Mouse (Mus musculus) 416B (cell line): ENCODE measurements at regions not wholly inside any gene's neighbourhood (a gene's known extent, or its start where the extent isn't known, plus 50 kb on each side); places are given as distances from the start of the nearest gene placed in this dataset.

Experiments used
- DNase-seq: peaks from one replicate; pipeline ENCODE4 v3.0.0; 2011; ENCODE audit warnings: low read depth

DNA sequence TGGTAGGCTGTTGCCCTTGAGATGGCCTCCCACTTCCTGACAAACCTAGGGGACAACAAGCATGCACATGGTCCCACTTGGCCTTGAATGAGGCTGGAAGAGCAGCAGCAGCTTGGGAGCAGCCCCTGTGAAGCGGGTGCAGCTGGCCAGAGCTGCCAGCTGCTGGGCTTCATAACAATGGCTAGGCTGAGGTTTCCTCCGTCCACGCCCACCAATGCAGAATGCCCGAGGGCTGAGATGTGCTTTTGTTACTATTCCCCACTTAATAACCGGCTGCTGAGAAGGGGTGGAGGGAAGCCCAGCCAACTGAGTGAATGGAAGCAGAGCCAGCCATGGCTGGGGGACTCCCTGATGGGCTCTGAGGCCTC is 202.1 kb downstream of the Sox11 start:
- no peak for DNase-seq

DNA sequence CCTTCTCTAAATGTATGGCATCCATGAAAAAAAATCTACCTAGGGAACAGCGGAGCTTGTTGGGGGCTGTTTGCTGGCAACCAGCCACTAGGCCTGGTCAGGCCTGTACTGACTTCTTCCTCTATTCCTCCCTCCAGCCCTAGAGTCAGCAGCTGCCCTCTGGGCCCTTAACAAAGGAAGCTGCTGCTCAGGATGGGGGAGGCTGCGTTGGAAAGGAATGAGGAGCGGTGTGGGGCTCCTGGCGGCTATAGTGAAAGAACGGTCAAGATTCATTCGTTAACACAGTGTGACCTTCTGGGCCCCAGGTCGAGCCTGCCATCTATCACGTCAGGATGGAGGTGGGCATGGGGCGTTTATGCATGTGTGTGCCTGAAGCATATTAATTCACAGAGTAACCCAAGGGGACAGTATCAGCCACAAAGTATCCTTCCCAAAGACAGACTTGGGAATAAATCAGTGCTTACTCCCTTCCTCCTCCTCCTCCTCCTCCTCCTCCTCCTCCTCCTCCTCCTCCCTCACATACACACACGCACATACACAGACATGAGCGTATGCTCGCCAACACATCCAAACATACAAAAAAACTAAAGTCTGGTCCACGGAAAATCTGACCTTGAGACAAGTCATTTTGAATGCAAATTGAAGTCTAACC is 202.6 kb downstream of the Sox11 start:
- no peak for DNase-seq

DNA sequence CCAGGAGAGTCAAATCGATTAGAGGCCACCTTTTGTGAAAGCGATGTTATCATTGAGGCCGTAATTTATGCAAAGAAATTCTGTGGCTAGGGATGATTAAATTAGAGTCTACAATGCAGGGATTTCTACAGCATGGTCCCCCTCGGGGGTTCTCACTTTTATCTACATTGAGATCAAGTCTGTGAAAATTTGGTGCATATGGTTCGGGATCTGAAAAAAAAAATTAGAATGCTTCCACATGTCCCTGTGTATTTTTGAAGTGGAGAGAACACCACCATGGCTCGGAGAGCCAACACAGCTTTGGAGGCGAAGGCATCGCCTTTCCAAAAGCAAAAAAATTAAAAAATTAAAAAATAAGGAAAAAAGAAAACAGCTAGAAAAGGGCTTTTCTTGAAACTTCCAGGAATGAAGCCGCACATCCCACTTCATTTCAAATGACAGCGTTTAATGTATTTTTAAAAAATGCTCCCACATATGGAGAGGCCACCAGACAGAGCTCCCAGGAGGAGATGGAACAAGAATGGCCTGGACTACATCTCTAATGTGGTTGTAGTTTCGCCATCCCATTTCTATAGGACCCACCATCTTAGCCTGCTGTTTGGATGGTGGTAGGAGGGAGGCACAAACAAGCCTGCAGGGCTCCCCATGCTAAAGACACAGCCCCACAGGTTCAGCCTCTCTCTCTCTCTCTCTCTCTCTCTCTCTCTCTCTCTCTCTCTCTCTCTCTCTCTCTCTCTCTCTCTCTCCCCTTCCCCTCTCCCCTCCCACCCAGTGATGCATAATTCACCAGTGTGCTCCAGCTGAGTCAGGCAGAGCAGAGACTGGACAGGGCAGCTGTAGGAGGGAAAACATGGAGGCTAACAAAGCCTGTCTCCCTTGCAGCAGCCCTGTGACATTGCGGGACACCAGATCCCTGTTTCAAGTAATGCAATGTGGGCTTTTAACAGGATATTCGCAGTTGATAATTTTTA is 203.4 kb downstream of the Sox11 start:
- DNase-seq: no peak

DNA sequence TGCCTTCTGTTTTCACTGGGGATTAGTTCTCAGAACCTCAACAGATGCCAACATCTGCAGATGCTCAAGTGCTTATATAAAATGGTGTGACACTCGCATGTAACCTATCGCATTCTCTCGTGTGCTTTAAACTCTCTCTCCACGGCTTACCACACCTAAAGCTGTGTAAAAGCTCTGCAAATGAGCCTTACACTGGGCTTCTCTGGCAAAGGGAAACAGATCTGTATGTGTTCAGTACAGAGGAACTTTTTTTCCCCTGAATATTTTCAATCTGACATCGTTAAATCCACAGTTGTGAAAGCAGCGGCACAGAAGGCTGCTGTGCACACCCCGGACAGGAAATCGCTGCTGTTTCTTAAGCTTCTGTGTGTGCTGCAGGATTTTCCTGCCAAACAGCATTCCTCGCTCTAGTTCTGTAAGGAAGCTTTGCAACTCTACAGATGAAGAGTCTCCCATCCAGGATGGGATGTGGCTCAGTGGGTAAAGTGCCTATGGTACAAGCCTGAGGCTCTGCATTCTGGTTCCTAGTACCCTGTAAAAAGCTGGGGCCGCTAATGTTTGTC is 206.3 kb downstream of the Sox11 start:
- DNase-seq: no peak

DNA sequence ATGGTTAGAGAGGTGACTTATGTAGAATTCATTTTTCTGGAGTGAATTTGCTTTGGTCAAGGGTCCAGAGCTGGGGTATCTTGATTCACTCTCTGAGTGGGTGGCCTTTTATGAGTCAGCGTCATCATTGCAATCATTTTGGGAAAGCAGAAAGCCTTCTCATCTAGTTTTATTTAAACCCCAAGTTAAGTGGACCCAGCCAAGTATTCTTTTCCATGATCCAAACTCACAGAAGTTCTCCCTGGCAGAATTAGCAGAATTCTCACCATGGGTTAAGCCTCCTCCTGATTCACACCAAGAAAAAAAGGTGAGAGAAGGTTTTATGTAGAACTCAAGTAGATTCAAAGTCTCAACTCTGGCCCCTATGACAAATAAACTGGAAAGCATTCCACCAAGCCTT is 211.8 kb downstream of the Sox11 start:
- DNase-seq: no peak

DNA sequence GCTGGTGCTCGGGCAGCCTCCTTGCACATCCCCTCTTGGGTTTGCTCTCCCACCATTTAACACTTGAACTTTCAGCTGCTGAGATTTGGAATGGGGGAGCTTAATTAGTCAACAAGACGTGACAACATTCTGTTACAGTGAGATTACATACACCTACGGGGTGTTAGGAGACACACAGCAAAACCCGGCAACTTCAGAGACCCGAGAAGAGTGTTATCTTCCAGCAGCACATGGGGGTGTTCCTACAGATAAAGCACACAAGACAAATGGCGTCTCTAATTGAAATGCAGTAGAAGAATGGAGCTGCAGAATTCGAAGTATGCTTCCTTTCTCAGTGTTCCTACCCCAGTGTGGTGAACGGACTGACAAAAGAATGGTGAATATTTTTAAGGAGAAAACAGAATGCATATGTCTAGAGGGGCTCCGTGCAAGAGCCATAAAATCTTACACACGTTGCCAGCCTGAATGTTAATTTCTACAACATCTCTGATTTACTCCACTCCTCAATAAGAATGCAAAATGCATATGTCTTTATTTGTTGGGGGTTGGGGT is 215.2 kb downstream of the Sox11 start:
- DNase-seq: no peak

DNA sequence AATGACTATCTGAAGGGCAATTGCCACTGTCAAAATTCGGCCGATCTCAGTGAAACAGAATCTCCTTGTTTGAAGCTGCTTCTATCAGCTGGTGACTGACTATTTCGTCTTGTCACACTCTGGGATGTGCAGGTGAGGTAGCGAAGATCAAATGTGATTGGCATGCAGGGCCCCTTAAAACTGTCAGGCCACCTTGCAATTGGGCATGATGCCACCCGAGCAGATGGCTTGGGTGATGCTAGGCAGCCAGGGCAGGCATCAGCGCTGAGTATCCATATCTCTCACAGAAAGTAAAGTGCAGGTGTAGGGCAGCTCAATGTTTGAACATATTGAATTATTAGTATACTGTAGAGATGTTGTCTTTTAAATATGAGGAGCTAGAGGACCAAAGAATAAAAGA is 223.8 kb downstream of the Sox11 start:
- no peak for DNase-seq

DNA sequence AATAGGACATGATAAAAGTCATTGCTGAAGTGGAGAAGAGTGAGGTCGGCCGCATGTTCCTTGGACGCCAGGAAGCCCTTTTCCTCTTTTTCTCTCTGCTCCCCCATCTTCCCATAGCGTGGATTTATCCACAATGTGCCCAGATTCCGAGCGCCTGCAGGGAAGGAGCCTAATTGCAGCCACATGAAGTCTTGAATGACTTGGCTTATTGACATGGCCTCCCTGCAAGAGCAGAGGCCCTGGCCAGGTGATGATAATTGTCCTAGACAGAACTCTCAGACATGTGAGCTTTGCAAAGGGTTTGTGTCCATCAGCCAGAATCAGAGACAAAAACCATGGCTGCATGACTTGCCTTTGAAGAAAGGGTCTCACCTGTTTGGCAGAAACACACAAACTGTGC is 227.0 kb downstream of the Sox11 start:
- no peak for DNase-seq

DNA sequence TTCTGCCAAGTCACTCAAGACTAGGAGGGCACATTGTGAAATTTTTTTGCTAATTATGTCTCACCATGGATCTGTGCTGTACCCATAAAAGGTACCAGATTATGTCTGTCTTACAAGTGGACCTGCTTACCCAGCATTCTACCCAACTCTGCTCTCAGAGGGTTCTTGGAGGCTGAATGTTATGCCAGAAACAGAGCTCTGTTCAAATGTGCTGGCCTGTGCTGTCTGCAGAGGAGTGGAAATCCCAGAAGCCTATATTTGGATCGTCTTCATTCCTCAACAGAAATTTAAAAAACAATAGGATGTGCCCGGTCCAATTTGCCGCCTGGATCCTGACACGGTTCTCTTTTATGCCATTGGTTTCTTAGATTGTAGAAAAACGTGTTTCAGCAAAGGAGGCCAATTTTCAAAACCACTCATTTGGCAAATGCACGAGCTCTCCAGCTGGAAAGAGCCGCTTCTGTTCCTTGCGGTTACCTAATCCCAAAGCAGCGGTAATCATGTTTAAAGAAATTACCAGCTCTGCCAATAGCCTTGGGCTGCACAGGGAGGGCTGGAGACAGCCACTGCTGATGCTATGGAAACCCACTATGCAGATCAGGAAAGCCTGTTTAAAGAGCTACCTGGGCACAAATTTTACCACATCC is 237.3 kb downstream of the Sox11 start:
- no peak for DNase-seq

DNA sequence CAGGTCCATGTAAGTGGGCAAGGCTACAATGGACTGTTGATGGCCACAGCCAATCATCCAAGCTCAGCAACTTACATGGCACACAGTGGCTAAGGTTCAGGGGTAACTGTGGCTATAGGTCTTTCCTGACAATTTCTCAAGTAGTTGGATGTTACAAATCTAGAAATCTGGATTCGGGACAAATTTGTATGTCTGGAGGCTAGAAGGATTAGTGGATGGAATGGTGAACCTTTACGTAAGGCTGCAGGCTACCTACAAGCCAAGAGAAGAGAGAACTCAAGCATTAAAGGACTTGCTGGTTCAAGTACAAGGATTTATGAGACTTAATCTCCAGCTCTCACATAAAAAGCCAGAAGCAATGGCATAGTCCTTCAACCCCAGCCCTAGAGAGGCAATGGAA is 239.4 kb downstream of the Sox11 start:
- DNase-seq: no peak

DNA sequence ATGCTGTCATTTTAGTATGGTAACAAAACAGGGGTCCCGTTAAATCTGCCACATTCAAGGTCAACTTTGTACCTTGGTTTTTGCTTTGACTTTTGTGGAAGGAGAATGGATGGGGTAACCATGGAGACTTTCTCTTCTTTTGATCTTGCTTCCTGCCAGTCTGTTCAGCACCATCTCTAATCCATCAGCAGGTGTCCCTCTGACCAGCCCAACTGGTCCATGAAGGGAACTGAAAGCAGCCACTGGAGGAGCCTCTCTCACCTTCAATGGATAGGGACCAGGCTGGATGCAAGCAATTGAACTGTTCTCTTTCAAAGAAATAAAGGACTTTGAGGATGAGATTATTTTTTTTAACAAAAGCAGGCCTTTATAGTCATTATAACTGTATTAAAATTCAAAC is 253.2 kb downstream of the Sox11 start:
- DNase-seq: no peak

DNA sequence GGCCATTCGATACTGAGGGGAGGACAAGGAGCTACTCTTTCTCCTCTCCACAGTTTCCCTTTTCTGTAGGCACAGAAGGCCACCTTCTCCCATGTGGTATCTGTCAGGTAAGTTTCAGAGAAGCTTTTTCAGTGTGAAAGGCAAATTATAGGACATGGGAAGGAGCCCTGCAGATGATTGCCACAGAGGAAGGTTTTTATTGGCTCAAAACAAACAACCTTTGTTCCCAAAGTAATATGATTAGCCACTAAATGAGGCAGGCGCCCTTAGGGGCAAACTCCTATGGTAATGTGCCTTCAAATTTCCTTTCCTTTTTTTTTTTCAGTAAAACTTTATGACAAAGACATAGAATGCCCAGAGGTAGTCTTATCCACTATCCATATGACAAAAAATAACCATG is 256.5 kb downstream of the Sox11 start:
- no peak for DNase-seq

DNA sequence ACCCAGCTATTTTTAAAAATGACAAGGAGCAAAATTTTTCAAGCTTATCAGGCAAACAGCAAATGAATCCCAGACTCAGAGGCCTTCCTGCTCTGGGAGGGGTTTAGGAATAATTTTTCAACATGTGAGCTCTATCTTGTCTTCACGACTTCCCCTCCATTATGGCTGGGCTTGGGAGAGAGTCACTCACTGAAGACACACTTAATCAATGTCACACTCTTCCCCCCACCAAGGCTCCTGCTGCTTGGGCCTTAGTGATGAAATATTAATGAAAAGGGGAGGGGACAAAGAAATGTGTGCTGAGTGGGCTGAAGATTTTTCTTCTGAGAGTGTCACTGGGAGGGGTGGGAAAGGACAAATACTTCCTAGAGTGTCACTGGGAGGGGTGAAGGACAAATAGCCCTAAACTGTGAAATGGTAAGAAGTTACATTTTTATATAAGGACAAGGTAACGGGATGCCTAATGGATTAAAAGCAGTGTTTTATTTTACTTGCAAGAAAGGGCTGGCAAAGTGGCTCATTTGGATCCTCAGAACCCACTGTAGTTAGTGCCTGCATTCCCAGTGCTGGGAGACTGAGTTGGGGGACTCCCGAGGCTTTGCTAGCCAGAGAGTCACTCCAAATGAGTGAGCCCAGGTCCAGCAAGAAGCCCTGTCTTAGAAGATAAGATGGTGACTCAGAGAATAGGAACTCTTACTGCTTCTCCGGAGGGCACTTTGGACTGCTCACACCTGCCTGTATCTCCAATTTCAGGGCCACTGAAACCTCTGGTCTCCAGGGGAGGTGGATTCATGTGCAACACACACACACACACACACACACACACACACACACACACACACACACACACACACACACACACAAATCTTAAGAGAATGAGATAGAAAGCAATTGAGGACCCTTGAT is 258.5 kb downstream of the Sox11 start:
- no peak for DNase-seq

DNA sequence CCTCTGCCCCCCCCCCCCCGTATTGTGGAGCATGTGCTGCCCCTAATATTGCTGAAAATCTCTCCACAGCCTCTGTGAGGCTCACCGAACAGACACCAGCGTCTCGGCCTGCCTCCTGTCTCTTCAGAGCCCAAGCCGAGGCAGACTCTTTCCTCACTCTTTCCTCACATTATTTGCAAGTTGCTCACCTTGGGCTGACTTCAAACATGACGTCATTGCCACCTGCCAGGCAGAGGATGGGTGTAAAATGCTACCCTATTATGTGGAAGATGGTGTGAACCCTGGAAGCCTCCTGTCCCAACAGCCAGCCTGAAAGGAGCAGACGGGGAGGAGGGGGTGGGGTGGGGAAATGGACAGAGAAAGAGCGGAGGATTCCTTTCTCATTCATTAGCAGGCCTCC is 259.3 kb downstream of the Sox11 start:
- no peak for DNase-seq

DNA sequence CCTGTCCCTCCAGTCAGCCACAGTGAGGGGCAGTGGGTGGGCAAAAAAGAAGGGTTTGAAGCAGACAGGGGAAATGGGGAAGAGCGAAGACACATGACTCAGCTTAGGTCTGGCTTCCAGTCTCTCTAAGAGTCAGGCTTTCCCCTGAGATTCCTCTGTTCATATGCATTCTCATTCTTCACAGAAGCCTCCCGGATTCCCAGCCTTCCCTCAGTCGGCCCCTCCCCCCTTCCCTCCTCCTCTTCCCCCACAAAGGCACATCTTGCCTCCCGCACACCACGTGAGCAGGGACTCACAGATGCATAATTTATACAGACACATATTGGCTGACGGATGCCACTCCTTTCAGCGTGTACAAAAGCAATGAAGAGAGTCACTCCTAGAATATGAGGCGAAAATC is 259.8 kb downstream of the Sox11 start:
- DNase-seq: no peak

DNA sequence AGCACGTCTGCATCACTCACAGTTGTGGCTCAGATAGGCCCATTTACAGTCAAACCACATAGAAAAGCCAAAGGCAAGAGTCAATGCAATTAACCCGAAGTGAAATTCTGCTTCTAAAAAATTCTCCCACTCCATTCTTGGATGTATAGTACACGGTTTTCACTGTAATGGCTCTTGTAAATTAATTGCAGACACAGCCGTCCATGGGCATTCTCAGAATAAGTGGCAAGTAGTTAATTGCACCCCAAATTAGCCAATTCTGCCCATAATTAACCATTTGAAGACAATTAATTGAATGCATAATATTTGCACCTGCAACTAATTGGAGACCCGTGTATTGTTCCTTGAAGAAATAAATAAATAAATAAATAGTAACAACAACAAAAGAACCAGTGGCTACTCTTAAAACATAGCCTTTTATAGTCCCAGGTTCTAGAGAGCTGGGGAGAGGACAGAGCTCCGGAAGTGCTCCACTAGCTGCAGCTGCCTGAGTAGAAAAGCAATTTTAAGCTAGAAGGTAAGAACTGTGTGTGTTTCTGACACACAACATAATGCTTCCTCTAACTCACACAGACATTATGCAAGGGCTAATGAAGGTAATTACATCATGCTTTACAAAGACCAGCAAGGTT is 266.2 kb downstream of the Sox11 start:
- DNase-seq: no peak

DNA sequence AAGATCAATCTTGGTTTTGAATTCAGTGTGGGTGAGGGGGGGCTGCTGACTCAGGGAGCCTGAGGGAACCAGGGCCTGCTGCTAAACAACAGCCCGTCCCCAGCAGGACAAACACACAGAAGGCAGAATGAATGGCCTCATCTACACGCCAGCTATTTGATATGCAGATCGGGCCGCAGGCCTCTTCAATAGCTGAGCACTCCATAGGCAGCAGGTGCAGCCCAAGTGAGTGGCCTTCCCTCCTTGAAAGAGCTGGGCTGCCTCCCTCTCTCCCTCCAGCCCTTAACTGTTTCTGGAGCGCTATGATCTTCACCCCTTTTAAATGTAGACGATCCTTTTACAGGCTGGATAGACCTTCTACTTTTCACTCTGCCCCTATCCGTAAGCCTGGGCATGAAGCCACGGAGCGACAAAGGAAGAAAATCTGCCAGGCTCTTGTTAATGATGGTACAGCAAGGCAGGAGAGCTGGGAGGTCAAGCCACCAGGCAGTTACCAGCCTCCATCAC is 277.3 kb downstream of the Sox11 start:
- DNase-seq: no peak

DNA sequence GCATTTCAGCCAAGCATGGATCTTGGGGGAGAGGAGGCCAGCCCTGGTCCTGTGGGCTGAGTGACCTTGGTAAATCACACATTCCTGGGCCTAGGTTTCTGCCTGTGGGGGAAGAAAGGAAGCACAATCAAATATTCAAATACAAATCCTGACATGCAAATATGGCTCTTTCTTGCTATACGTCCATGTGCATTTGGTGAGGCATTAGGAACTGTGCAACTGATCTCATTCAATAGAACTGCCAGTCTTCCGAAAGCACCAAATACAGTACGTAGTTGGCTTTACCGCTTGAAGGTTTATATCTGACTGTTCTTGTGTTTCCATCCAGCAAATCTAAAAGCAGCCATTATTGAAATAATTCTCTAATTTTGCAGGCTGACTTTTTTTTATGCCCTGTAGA is 278.9 kb downstream of the Sox11 start:
- no peak for DNase-seq

DNA sequence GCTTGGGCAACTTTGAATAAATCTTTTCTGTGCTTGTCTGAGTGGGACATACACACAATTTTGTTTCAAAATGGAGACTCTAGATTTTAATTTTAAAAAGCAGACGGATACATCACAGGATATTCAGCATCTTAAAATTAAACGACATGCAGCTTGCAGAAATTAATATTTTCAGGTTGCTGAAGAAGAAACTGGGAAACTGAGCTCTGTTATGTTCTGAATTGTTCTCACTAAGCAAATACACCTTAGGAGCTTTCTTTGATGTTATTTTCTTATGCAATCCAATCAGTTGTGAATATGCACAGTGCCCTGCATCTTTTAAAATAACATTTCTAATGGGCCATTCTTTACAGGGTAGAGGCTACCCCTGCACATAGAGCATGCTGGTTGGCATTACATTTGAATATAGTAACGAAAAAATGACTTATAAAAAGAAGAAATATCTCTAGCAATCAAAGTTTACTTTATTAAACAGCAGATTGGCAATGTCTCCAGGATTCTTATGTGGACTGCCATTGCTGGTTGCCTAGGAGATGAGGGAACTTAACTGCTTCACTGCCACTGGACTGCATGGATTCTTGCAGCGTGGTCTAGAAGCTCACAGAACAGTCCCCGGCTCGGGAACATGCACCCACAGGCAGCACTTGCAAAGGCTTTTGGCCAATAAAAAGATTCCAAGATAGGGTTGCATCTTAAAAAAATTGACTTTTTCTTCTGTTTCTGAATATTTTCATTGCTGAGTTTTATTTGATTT is 279.7 kb downstream of the Sox11 start:
- DNase-seq: no peak

DNA sequence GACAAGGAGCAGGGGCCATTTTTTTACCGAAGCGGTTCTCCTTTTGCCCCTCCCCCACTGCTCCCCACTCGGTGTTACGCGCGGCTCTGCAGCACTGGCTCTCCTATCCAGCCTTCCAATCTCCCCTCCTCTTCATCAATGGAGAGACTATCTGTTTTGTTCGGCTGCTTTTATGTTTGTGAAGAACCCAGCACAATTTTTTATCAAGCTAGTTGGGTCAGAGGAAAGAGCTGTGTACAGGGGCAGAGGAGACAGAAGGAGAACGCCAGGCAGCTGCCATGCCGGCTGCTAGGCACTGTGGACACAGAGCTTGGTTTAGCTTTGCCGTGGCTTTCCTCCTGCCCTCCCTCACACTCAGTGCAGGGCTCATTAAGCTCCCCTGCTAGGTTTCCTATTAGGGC is 280.3 kb downstream of the Sox11 start:
- no peak for DNase-seq
